Mouse (Mus musculus) forebrain, postnatal 0 days (tissue): ENCODE measurements around the gene Prrt2. TPM values are rescaled to one million over a fixed set of nuclear protein-coding genes. Genes with fewer than 3 reads are reported as not detected.

Experiments used
- ATAC-seq: fragments of 200-750 bp; cut with Nextera tagmentation; 2 replicates; pipeline ENCODE4 v1.8.0; 2017; ENCODE audit warnings: mild to moderate bottlenecking, moderate library complexity
- DNase-seq: peaks from one replicate; pipeline ENCODE4 v3.0.0-alpha.2; 2015
- H3K27ac ChIP-seq: fragments of 300-500 bp; sonication (generic); 2 replicates; pipeline ENCODE4 v1.5.1; 2014; ENCODE audit warnings: low read depth, mild to moderate bottlenecking, antibody characterized with exemption, low read length, moderate library complexity, mixed read lengths
- H3K27me3 ChIP-seq: fragments of 300-500 bp; sonication (generic); 2 replicates; pipeline ENCODE4 v1.6.1; 2014; ENCODE audit warnings: mild to moderate bottlenecking, low read length, mixed read lengths; ENCODE audit not compliant: insufficient read depth
- H3K36me3 ChIP-seq: fragments of 300-500 bp; sonication (generic); 2 replicates; pipeline ENCODE4 v1.6.1; 2014; ENCODE audit warnings: mild to moderate bottlenecking, moderate library complexity; ENCODE audit not compliant: insufficient read depth
- H3K4me1 ChIP-seq: fragments of 300-500 bp; sonication (generic); 2 replicates; pipeline ENCODE4 v1.6.1; 2014; ENCODE audit warnings: antibody characterized with exemption; ENCODE audit not compliant: insufficient read depth
- H3K4me2 ChIP-seq: fragments of 300-500 bp; sonication (generic); 2 replicates; pipeline ENCODE4 v1.6.1; 2014; ENCODE audit warnings: low read depth, mild to moderate bottlenecking, moderate library complexity
- H3K4me3 ChIP-seq: fragments of 300-500 bp; sonication (generic); 2 replicates; pipeline ENCODE4 v1.5.1; 2014; ENCODE audit warnings: low read depth, low read length, mixed read lengths
- H3K9ac ChIP-seq: fragments of 300-500 bp; sonication (generic); 2 replicates; pipeline ENCODE4 v1.6.1; 2014; ENCODE audit warnings: mild to moderate bottlenecking
- H3K9me3 ChIP-seq: fragments of 300-500 bp; sonication (generic); 2 replicates; pipeline ENCODE4 v1.6.1; 2016; ENCODE audit warnings: low read length
- CTCF ChIP-seq: sonication (generic); IDR thresholded peaks from 2 replicates; pipeline ENCODE4 v1.5.1; 2016; ENCODE audit warnings: antibody characterized with exemption, control low read depth, low read depth
- WGBS: fragments of 180-500 bp; shearing (Covaris S2); extraction: QIAGEN DNeasy Blood & Tissue Kit; methylation state at CpG from one replicate; pipeline ENCODE4 v1.1.7; 2014; 5-methylcytosine and 5-hydroxymethylcytosine counted together
- polyA plus RNA-seq: library from polyadenylated mRNA; unstranded; fragments of >200 nt; fragmentation: Nextera tagmentation; extraction: Ambion mirVana; gene quantifications from 2 replicates; pipeline ENCODE4 v1.2.1, GENCODE M21; 2015
- total RNA-seq: library from RNA; depleted of rRNA; stranded (reverse); fragments of >200 nt; gene quantifications from 2 replicates; pipeline ENCODE4 v1.2.3, GENCODE M21; 2014

The Prrt2 gene
- total and polyA plus RNA-seq, 2 experiments from 2014 or later = 77.8 to 84.1 TPM

- Histone ChIP-seq H3K4me1 (peaks cover 35% of the 10 kb centered on the region), H3K4me3 (peak overlapping the region; percentile 97), H3K9ac (peak overlapping the region; percentile 98), H3K4me2 (peak overlapping the region; percentile 87), H3K27me3 (no peaks in the 10 kb centered on the region), H3K27ac (peak overlapping the region; percentile 99), H3K9me3 (no peaks in the 10 kb centered on the region), H3K36me3 (peaks cover 17% of the 10 kb centered on the region)
- under 1% methylated on average over 30 of the region's 30 CpGs for WGBS
- peak; percentile 86 for TF ChIP-seq CTCF
- ATAC-seq (peak; percentile 50), DNase-seq (peak; percentile 88)
Measured at GRCm38 (mm10) chr7:127024755-127025555, 3.9 kb upstream of the Prrt2 start.

GRCm38 (mm10) chr7:127023896-127024690, 3.1 kb upstream of the Prrt2 start:
- no peak for TF ChIP-seq CTCF
- peak overlapping the region; percentile 97 for H3K4me3 ChIP-seq
- DNase-seq (no peak), ATAC-seq (no peak)
- H3K36me3 ChIP-seq = peaks cover 17% of the 10 kb centered on the region
- no peaks in the 10 kb centered on the region for H3K9me3 ChIP-seq
- H3K27ac ChIP-seq = peak overlapping the region; percentile 99; the same call in 1 of the 2 replicates
- 11% methylated on average over 19 of the region's 19 CpGs for WGBS
- peak overlapping the region; percentile 87 for H3K4me2 ChIP-seq
- peak overlapping the region; percentile 98 for H3K9ac ChIP-seq
- no peaks in the 10 kb centered on the region for H3K27me3 ChIP-seq
- peaks cover 44% of the 10 kb centered on the region for H3K4me1 ChIP-seq

- Histone ChIP-seq H3K9me3 (no peaks in the 10 kb centered on the region), H3K9ac (no peak overlapping the region), H3K4me2 (peak overlapping the region; percentile 87), H3K27me3 (no peaks in the 10 kb centered on the region), H3K4me3 (no peak overlapping the region), H3K27ac (no peak overlapping the region), H3K4me1 (peaks cover 50% of the 10 kb centered on the region), H3K36me3 (peaks cover 17% of the 10 kb centered on the region)
- TF ChIP-seq CTCF = no peak
- no peak for DNase-seq
- no peak for ATAC-seq
- WGBS = 70% methylated on average over 13 of the region's 13 CpGs
Measured at GRCm38 (mm10) chr7:127023272-127023691, 2.3 kb upstream of the Prrt2 start.

GRCm38 (mm10) chr7:127022528-127023271, 1.7 kb upstream of the Prrt2 start:
- no peak for DNase-seq
- Histone ChIP-seq H3K36me3 (peaks cover 17% of the 10 kb centered on the region), H3K4me1 (peaks cover 50% of the 10 kb centered on the region), H3K27me3 (no peaks in the 10 kb centered on the region), H3K27ac (no peak overlapping the region), H3K4me2 (peak overlapping the region; percentile 87; the same call in 1 of the 2 replicates), H3K9me3 (no peaks in the 10 kb centered on the region), H3K4me3 (no peak overlapping the region), H3K9ac (no peak overlapping the region)
- no peak for TF ChIP-seq CTCF
- ATAC-seq = no peak
- WGBS = 69% methylated on average over 7 of the region's 7 CpGs

- H3K27me3 ChIP-seq = no peaks in the 10 kb centered on the region
- peak overlapping the region; percentile 46 for H3K4me3 ChIP-seq
- DNase-seq (peak; percentile 59), ATAC-seq (no peak)
- H3K4me1 ChIP-seq = peaks cover 50% of the 10 kb centered on the region
- H3K36me3 ChIP-seq = peaks cover 17% of the 10 kb centered on the region
- peak overlapping the region; percentile 71 for H3K9ac ChIP-seq
- no peaks in the 10 kb centered on the region for H3K9me3 ChIP-seq
- peak overlapping the region; percentile 88 for H3K4me2 ChIP-seq
- H3K27ac ChIP-seq = peak overlapping the region; percentile 86
- whole genome bisulfite sequencing = 32% methylated on average over 5 of the region's 5 CpGs
- TF ChIP-seq CTCF = 0 out of 2 replicates have a peak, but pooled peaks have one; percentile 0
Measured at GRCm38 (mm10) chr7:127021563-127022527, 834 bp upstream of the Prrt2 start.

- H3K9me3 ChIP-seq = no peaks in the 10 kb centered on the region
- peak overlapping the region; percentile 88 for H3K4me2 ChIP-seq
- no peaks in the 10 kb centered on the region for H3K27me3 ChIP-seq
- peak overlapping the region; percentile 46 for H3K4me3 ChIP-seq
- WGBS = 12% methylated on average over 5 of the region's 5 CpGs
- TF ChIP-seq CTCF = no peak
- no peak for DNase-seq
- peaks cover 56% of the 10 kb centered on the region for H3K4me1 ChIP-seq
- ATAC-seq = no peak
- H3K9ac ChIP-seq = peak overlapping the region; percentile 71
- peak overlapping the region; percentile 86 for H3K27ac ChIP-seq
- H3K36me3 ChIP-seq = peaks cover 17% of the 10 kb centered on the region
Measured at GRCm38 (mm10) chr7:127020491-127020890, 520 bp downstream of the Prrt2 start.
